11 mouse cellular contexts compared by ENCODE assay signal in the genomic region with DNA sequence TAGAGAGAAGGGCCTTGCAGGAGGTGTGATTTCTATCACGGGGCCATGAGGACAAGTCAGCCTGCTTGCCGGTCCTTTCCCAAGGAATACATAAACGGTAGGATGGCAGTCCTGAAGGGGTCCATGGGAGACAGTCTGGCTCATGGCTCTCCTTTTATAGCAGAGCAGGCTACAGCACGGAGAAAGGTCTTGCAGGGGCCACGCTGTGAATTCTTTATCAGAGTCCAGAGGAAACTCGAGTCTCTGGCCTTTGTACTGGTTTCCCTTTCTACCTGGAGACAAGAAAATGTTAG.
DNase-seq lines count a peak whose midpoint lies in the region; ATAC-seq and TF ChIP-seq lines count a peak whose summit lies in the region.
"Had no signal": no experiment of that assay in that cellular context is flagged by ENCODE, and none has a peak within 500 bp of the region (broad histone marks: within the 10 kb centered on the region; RNA-seq: fewer than 3 reads in every experiment).

No protein-coding gene starts in this region.

- no peaks in the 10 kb centered on the region for H3K27me3 ChIP-seq in forebrain, embryonic 10.5 days (ENCODE audit: poor library complexity, severe bottlenecking)
- H3K27me3 ChIP-seq in forebrain, embryonic 12.5 days = no peaks in the 10 kb centered on the region
- H3K27me3 ChIP-seq in midbrain, embryonic 16.5 days (ENCODE audit: control insufficient read depth, insufficient read depth, low read depth, low read length) = no peaks in the 10 kb centered on the region
- H3K27me3 ChIP-seq in midbrain, embryonic 13.5 days = no peaks in the 10 kb centered on the region
- H3K27me3 ChIP-seq in neural tube, embryonic 15.5 days (replicated peaks) = no peaks in the 10 kb centered on the region

- H3K4me1 ChIP-seq in forebrain, embryonic 10.5 days = peaks cover 6% of the 10 kb centered on the region; the same call in 1 of the 2 replicates
- 0 out of 2 replicates have a peak, but pooled peaks cover 6% of the 10 kb centered on the region for H3K4me1 ChIP-seq in forebrain, embryonic 12.5 days
- H3K4me1 ChIP-seq in midbrain, embryonic 16.5 days (ENCODE audit: control insufficient read depth, insufficient read depth, low read length) = no peaks in the 10 kb centered on the region
- 0 out of 2 replicates have a peak, but pooled peaks cover 2% of the 10 kb centered on the region for H3K4me1 ChIP-seq in midbrain, embryonic 13.5 days (replicated peaks)
- peaks cover 9% of the 10 kb centered on the region for H3K4me1 ChIP-seq in neural tube, embryonic 15.5 days
- H3K4me1 ChIP-seq: heart, embryonic 10.5 days had no signal

- ATAC-seq in forebrain, embryonic 12.5 days (ENCODE audit: low FRiP score) = no peak
- 0 out of 2 replicates have a peak, but pooled peaks have one; percentile 64 for ATAC-seq in midbrain, embryonic 16.5 days
- no peak for ATAC-seq in midbrain, embryonic 13.5 days
- ATAC-seq in neural tube, embryonic 15.5 days (ENCODE audit: low FRiP score) = peak; percentile 58; the same call in 1 of the 2 replicates

- WGBS in forebrain, embryonic 10.5 days = 63% methylated on average over 6 of the region's 6 CpGs
- 49% methylated on average over 6 of the region's 6 CpGs for WGBS in forebrain, embryonic 12.5 days
- 45% methylated on average over 6 of the region's 6 CpGs for WGBS in midbrain, embryonic 16.5 days
- WGBS in midbrain, embryonic 13.5 days = 43% methylated on average over 6 of the region's 6 CpGs
- 17% methylated on average over 6 of the region's 6 CpGs for WGBS in neural tube, embryonic 15.5 days

- no peak overlapping the region for H3K4me2 ChIP-seq in forebrain, embryonic 12.5 days
- no peak overlapping the region for H3K4me2 ChIP-seq in midbrain, embryonic 16.5 days (ENCODE audit: low read length)
- no peak overlapping the region for H3K4me2 ChIP-seq in midbrain, embryonic 13.5 days (replicated peaks)
- no peak overlapping the region for H3K4me2 ChIP-seq in neural tube, embryonic 15.5 days

- 0 out of 2 replicates have a peak overlapping the region, but pooled peaks have one; percentile 30 for H3K27ac ChIP-seq in forebrain, embryonic 10.5 days
- H3K27ac ChIP-seq in forebrain, embryonic 12.5 days = no peak overlapping the region
- H3K27ac ChIP-seq in layer of hippocampus, adult 2 months = peak overlapping the region; percentile 79
- no peak overlapping the region for H3K27ac ChIP-seq in midbrain, embryonic 16.5 days (ENCODE audit: low read length)
- no peak overlapping the region for H3K27ac ChIP-seq in midbrain, embryonic 13.5 days
- H3K27ac ChIP-seq in neural tube, embryonic 15.5 days (replicated peaks) = no peak overlapping the region
- H3K27ac ChIP-seq: heart, embryonic 10.5 days had no signal

- no peaks in the 10 kb centered on the region for H3K36me3 ChIP-seq in forebrain, embryonic 10.5 days (replicated peaks)
- no peaks in the 10 kb centered on the region for H3K36me3 ChIP-seq in forebrain, embryonic 12.5 days (replicated peaks)
- no peaks in the 10 kb centered on the region for H3K36me3 ChIP-seq in midbrain, embryonic 16.5 days (ENCODE audit: control insufficient read depth, insufficient read depth, low read length)
- no peaks in the 10 kb centered on the region for H3K36me3 ChIP-seq in midbrain, embryonic 13.5 days
- no peaks in the 10 kb centered on the region for H3K36me3 ChIP-seq in neural tube, embryonic 15.5 days
- H3K36me3 ChIP-seq: heart, embryonic 10.5 days had no signal

- no peak for TF ChIP-seq CTCF in layer of hippocampus, adult 2 months (conservative IDR thresholded peaks at IDR 0.05)

- peaks cover 9% of the 10 kb centered on the region; the same call in 1 of the 2 replicates for H3K9me3 ChIP-seq in forebrain, embryonic 10.5 days
- no peaks in the 10 kb centered on the region for H3K9me3 ChIP-seq in forebrain, embryonic 12.5 days
- H3K9me3 ChIP-seq in midbrain, embryonic 16.5 days (replicated peaks; ENCODE audit: control insufficient read depth, low read length, poor library complexity, severe bottlenecking) = no peaks in the 10 kb centered on the region
- H3K9me3 ChIP-seq in midbrain, embryonic 13.5 days = no peaks in the 10 kb centered on the region
- no peaks in the 10 kb centered on the region for H3K9me3 ChIP-seq in neural tube, embryonic 15.5 days (replicated peaks)

- no peak overlapping the region for H3K4me3 ChIP-seq in forebrain, embryonic 10.5 days
- no peak overlapping the region for H3K4me3 ChIP-seq in forebrain, embryonic 12.5 days (replicated peaks)
- peak overlapping the region; percentile 6; the same call in 1 of the 2 replicates for H3K4me3 ChIP-seq in layer of hippocampus, adult 2 months
- H3K4me3 ChIP-seq in midbrain, embryonic 16.5 days (ENCODE audit: low read depth, low read length) = no peak overlapping the region
- no peak overlapping the region for H3K4me3 ChIP-seq in midbrain, embryonic 13.5 days (replicated peaks)
- no peak overlapping the region for H3K4me3 ChIP-seq in neural tube, embryonic 15.5 days (replicated peaks)
- H3K4me3 ChIP-seq: heart, embryonic 10.5 days had no signal

- DNase-seq in forebrain, embryonic 10.5 days (ENCODE audit: extremely low spot score, low spot score) = no peak
- no peak for DNase-seq in layer of hippocampus, adult 2 months (ENCODE audit: low spot score in 2 of 2)
- no peak for DNase-seq in layer of hippocampus, postnatal 14 days (ENCODE audit: low spot score in 2 of 2)
- DNase-seq in urinary bladder, postnatal 4 days (ENCODE audit: low spot score in 2 of 2) = no peak
- DNase-seq: lung, adult 2 months; thymus, postnatal 36 days had no signal

- no peak overlapping the region for H3K9ac ChIP-seq in forebrain, embryonic 12.5 days
- no peak overlapping the region for H3K9ac ChIP-seq in midbrain, embryonic 16.5 days (ENCODE audit: low read depth, low read length)
- no peak overlapping the region for H3K9ac ChIP-seq in midbrain, embryonic 13.5 days (replicated peaks)
- no peak overlapping the region for H3K9ac ChIP-seq in neural tube, embryonic 15.5 days (replicated peaks)

Comparison
In these comparisons a context has a peak if more than half of its experiments do, and no peak if none do; other contexts are left out.
1. H3K27ac ChIP-seq: peak in forebrain, embryonic 10.5 days (single experiment) and layer of hippocampus, adult 2 months (single experiment); none in forebrain, embryonic 12.5 days (single experiment), midbrain, embryonic 16.5 days (single experiment), midbrain, embryonic 13.5 days (single experiment) and neural tube, embryonic 15.5 days (single experiment).
2. ATAC-seq: peak in midbrain, embryonic 16.5 days (single experiment) and neural tube, embryonic 15.5 days (single experiment); none in forebrain, embryonic 12.5 days (single experiment) and midbrain, embryonic 13.5 days (single experiment).